ENCODE assay signal across 28 mouse cellular contexts in genomic region chr1:170185137-170185536, GRCm38 (mm10). TPM values are rescaled to one million over a fixed set of nuclear protein-coding genes. Genes with fewer than 3 reads are reported as not detected.
"Had no signal": no experiment of that assay in that cellular context is flagged by ENCODE, and none has a peak within 500 bp of the region (broad histone marks: within the 10 kb centered on the region; RNA-seq: fewer than 3 reads in every experiment).

No protein-coding gene starts in this region.

- ATAC-seq: hindbrain, embryonic 16.5 days; inflammation-experienced regulatory T-cells, adult 6 months; intestine, embryonic 15.5 days; intestine, postnatal 0 days; liver, embryonic 12.5 days had no signal

- DNase-seq: gastrocnemius, adult 2 months; gastrocnemius, postnatal 10 days; gastrocnemius, postnatal 25 days; heart, adult 2 months; heart, postnatal 4 days; kidney, adult 18-20 months; kidney, adult 8-10 months; kidney, postnatal 10 days; kidney, postnatal 25 days; kidney, postnatal 4 days; layer of hippocampus, adult 9-11 months; layer of hippocampus, postnatal 36 days; left cerebral cortex, postnatal 4 days had no signal

RNA-seq across cellular contexts. Expression of gene Sh2d1b2, which starts 47.4 kb away (rescaled TPM):
- total RNA-seq: gastrocnemius, adult 2 months; gastrocnemius, postnatal 10 days; gastrocnemius, postnatal 25 days; gastrocnemius, postnatal 4 days; granulocyte monocyte progenitor cell, adult 5-6 weeks; heart, adult 2 months; heart, postnatal 25 days; heart, postnatal 4 days; layer of hippocampus, adult 2 months; layer of hippocampus, postnatal 14 days; layer of hippocampus, postnatal 36 days; left cerebral cortex, adult 18-20 months; left cerebral cortex, adult 8-10 months; left cerebral cortex, postnatal 10 days; left cerebral cortex, postnatal 25 days; left cerebral cortex, postnatal 4 days; liver, adult 2 months had no signal
